Mouse (Mus musculus) macrophage (primary cell): ENCODE results near the gene Frmd4b. TPM values are rescaled to one million over a fixed set of nuclear protein-coding genes. Genes with fewer than 3 reads are reported as not detected.

ENCODE experiments used
- H3K27ac ChIP-seq: fragments of 350-480 bp; formaldehyde crosslinking; 2 replicates; pipeline ENCODE4 v1.9.0; 2021
- H3K36me3 ChIP-seq: fragments of 350-480 bp; formaldehyde crosslinking; 2 replicates; pipeline ENCODE4 v1.9.0; 2021; ENCODE audit errors: inconsistent target
- H3K4me3 ChIP-seq: fragments of 350-480 bp; formaldehyde crosslinking; 2 replicates; pipeline ENCODE4 v1.9.0; 2021; ENCODE audit errors: inconsistent target
- H3K79me2 ChIP-seq: fragments of 350-480 bp; formaldehyde crosslinking; 2 replicates; pipeline ENCODE4 v1.9.0; 2021; ENCODE audit errors: inconsistent target
- WGBS: methylation state at CpG from one replicate; pipeline ENCODE4 v1.1.7; 2026; ENCODE audit warnings: inconsistent platforms; ENCODE audit not compliant: missing documents; 5-methylcytosine and 5-hydroxymethylcytosine counted together
- polyA plus RNA-seq: library from polyadenylated mRNA; stranded (reverse); fragments of 250-400 nt; gene quantifications from 3 replicates; pipeline ENCODE4 v1.2.4, GENCODE M21; 2018; ENCODE audit warnings: inconsistent platforms

Gene Frmd4b
- polyA plus RNA-seq, 1 experiment from 2014 or later: 139 TPM

DNA sequence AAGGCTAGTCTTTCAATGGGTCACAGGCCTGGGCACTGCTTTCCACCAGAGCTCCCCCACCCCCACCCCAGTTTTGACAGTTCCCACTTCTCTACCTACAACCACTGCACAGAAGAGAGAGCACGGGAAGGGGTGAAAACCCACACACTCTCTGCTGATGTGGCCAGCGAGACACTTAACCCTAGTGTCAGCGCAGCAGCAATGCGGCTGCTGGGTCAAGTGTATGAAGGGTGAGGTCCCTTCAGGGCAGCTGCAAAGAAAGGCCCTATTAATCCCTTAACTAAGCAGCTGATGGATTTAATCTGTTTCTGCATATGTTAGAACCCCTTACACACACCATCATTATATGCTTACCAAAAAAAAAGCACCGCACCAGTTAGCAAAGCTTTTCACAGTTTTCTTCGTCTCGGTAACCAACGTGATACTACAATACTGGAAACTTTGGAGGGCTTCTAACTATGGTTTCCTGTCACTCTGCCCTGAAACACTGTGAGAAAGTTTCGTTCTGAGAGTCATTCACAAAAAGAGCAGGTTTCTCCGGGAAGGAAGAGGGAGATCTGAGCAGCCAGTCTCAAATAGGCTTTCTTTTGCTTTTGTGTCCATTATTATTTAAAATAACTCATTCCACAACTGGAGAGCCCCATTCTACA, 264.7 kb downstream of the Frmd4b start:
- Histone ChIP-seq H3K36me3 (peaks cover 83% of the 10 kb centered on the region), H3K79me2 (no peaks in the 10 kb centered on the region; the same call in 1 of the 2 replicates), H3K4me3 (no peak overlapping the region), H3K27ac (no peak overlapping the region)
- WGBS: 24% methylated on average over 10 of the region's 10 CpGs

DNA sequence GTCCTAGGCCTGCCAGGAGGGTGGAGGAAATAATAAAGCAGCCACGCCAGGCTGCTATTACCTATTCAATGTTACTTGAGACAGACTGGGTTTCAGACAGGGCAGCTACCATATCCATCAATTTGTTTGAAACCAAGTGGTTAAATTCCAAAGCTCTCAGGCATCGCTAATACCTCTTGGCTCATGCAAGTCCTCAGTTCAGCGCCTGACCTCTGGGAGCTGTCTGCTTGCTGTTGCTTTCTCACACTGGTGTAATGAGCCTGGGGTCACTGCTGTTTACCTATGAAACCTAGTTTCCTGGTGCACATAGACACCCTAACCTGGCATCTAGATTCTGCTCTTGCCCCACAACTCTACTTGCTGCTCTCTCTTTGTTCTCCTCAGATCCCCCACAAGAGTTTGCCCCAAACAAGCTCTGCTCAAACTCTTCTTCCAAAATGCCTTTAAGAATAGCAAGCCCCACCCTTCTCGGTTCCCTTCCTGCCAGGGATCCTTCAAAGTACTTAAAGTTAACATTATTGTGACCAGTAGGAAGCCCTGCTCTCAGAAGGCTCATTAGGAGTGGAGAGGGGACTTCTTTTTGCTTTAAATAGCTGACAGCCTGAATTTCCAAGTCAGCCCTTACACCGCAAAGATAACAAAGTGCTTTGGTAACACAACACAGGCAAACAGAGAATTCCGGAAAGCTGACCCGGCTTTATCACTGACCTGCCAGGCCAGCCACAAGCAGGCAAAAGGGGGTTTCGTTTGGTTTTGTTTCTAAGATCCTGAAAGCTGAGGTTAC, 267.8 kb downstream of the Frmd4b start:
- Histone ChIP-seq H3K27ac (no peak overlapping the region), H3K79me2 (no peaks in the 10 kb centered on the region), H3K36me3 (peaks cover 94% of the 10 kb centered on the region), H3K4me3 (no peak overlapping the region)
- 86% methylated on average over 6 of the region's 8 CpGs for WGBS

- no peak overlapping the region for H3K4me3 ChIP-seq
- H3K79me2 ChIP-seq: peaks cover 3% of the 10 kb centered on the region; the same call in 1 of the 2 replicates
- H3K27ac ChIP-seq: no peak overlapping the region
- 100% methylated on average over 1 of the region's 1 CpGs for WGBS
- peaks cover 95% of the 10 kb centered on the region for H3K36me3 ChIP-seq
These were observed 270.4 kb downstream of the Frmd4b start for GRCm38 (mm10) chr6:97346932-97347331.

DNA sequence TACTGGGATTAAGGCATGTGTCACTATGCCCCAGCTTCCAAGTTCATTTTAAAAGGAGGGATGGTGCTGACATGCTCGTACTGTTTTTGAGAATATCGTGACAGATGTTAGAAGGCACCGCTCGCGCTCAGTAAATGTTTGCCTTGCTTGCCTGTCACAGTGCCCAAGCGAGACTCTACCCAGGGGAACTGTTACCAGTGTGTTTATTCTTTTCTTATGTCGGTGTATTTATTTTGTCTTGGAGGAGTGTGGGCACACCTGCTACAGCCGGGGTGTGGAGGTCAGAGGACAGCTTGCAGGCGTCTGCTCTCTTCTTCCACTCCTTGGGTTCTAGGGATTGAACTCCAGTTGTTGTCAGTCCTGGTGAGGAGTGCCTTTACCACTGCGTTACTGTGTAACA, 270.8 kb downstream of the Frmd4b start:
- Histone ChIP-seq H3K27ac (no peak overlapping the region), H3K36me3 (peaks cover 95% of the 10 kb centered on the region), H3K79me2 (peaks cover 7% of the 10 kb centered on the region; the same call in 1 of the 2 replicates), H3K4me3 (no peak overlapping the region)
- WGBS: 97% methylated on average over 10 of the region's 10 CpGs

- peaks cover 95% of the 10 kb centered on the region for H3K36me3 ChIP-seq
- peaks cover 11% of the 10 kb centered on the region; the same call in 1 of the 2 replicates for H3K79me2 ChIP-seq
- H3K27ac ChIP-seq: no peak overlapping the region
- no peak overlapping the region for H3K4me3 ChIP-seq
- 95% methylated on average over 2 of the region's 2 CpGs for WGBS
These were observed 271.4 kb downstream of the Frmd4b start for GRCm38 (mm10) chr6:97345921-97346320.

DNA sequence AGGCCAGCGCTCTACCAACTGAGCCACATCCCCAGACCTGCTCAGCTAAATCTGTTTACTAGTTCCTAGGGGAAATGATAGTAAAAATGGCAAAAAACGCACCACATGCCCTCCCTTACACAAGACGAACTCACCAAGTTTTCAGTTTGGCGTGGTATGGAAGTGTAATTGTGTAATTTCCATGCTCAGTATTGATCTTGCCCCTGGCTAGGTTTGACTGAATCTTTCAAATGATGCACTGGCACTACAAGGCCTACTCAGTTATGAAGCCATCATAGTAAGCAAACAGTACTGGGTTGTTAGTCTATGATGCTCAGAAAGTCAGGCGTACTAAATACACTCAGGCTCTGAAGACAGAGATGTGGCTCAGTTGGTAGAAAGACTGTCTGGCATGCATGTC, 275.2 kb downstream of the Frmd4b start:
- Histone ChIP-seq H3K4me3 (no peak overlapping the region), H3K79me2 (peaks cover 15% of the 10 kb centered on the region; the same call in 1 of the 2 replicates), H3K27ac (no peak overlapping the region), H3K36me3 (peaks cover 88% of the 10 kb centered on the region)
- 83% methylated on average over 5 of the region's 5 CpGs for WGBS

DNA sequence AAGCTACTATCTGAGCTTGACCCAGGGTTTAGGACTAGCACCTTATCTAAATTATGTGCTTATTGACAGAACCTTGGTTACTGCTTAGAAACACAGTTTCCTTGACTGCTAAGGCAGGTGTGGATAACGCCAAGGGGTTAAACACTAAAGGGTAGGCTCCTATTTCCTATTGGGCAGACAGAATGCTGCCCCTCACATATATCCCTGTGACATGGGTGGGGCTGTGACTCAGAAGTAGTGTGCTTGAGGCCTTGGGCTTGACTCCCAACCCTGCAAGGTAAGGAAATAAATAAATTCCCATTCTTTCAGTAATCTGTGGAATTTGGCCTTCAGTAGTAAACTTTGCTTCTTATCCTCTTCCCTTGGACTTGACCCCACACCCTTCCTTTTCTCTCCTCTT, 275.7 kb downstream of the Frmd4b start:
- Histone ChIP-seq H3K4me3 (no peak overlapping the region), H3K79me2 (peaks cover 15% of the 10 kb centered on the region; the same call in 1 of the 2 replicates), H3K36me3 (peaks cover 88% of the 10 kb centered on the region), H3K27ac (no peak overlapping the region)
- 100% methylated on average over 1 of the region's 1 CpGs for WGBS

DNA sequence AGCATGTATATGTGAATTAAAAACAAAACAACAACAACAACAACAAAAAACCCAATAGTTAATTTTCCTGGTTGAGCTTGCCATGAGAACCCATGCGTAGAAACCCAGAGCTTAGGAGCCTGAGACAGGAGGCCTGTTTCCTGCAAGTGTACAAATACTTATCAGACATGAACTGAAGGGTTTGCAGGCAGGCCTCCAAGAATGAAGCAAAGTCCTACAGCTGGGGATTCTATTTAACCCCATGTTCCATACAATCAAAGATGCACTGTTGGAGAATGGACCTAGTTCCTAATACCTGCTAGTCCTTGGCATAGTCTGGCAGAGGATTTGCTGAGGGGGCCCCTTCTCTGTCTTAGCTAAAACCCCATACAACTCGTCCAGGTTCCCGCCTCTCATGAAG, 276.2 kb downstream of the Frmd4b start:
- 100% methylated on average over 3 of the region's 3 CpGs for WGBS
- H3K27ac ChIP-seq: no peak overlapping the region
- peaks cover 88% of the 10 kb centered on the region for H3K36me3 ChIP-seq
- H3K4me3 ChIP-seq: no peak overlapping the region
- H3K79me2 ChIP-seq: peaks cover 15% of the 10 kb centered on the region; the same call in 1 of the 2 replicates

GRCm38 (mm10) chr6:97340211-97340791, 277.0 kb downstream of the Frmd4b start:
- peaks cover 15% of the 10 kb centered on the region; the same call in 1 of the 2 replicates for H3K79me2 ChIP-seq
- no peak overlapping the region for H3K27ac ChIP-seq
- whole genome bisulfite sequencing: 94% methylated on average over 17 of the region's 17 CpGs
- H3K36me3 ChIP-seq: peaks cover 88% of the 10 kb centered on the region
- no peak overlapping the region for H3K4me3 ChIP-seq

GRCm38 (mm10) chr6:97339271-97339681, 278.1 kb downstream of the Frmd4b start:
- H3K4me3 ChIP-seq: no peak overlapping the region
- WGBS: 94% methylated on average over 5 of the region's 5 CpGs
- peaks cover 15% of the 10 kb centered on the region; the same call in 1 of the 2 replicates for H3K79me2 ChIP-seq
- H3K27ac ChIP-seq: no peak overlapping the region
- H3K36me3 ChIP-seq: peaks cover 83% of the 10 kb centered on the region

DNA sequence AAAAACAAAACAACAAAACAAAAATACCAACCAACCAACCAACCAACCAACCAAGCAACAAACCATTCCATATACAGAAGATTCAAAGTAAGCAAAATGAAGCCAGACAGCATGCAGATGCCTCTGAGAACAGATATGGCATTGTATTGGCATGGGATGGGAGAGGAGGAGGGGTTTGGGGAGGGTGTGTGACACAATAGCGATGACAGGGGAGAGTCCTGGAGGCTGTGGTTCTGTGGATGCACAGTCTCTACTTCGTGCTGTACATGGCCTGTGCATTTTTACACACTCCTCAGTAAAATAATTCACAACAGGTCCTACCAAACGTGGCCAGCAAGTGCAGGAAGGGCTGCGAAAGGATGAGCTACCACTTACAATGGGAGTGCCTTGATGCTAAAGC, 278.5 kb downstream of the Frmd4b start:
- H3K27ac ChIP-seq: no peak overlapping the region
- WGBS: 84% methylated on average over 3 of the region's 4 CpGs
- H3K79me2 ChIP-seq: peaks cover 15% of the 10 kb centered on the region; the same call in 1 of the 2 replicates
- H3K36me3 ChIP-seq: peaks cover 83% of the 10 kb centered on the region
- no peak overlapping the region for H3K4me3 ChIP-seq

- Histone ChIP-seq H3K4me3 (no peak overlapping the region), H3K79me2 (no peaks in the 10 kb centered on the region; the same call in 1 of the 2 replicates), H3K27ac (no peak overlapping the region), H3K36me3 (peaks cover 80% of the 10 kb centered on the region)
- 93% methylated on average over 3 of the region's 3 CpGs for WGBS
These were observed 284.0 kb downstream of the Frmd4b start for GRCm38 (mm10) chr6:97333323-97333722.

GRCm38 (mm10) chr6:97323951-97324350, 293.4 kb downstream of the Frmd4b start:
- Histone ChIP-seq H3K4me3 (no peak overlapping the region), H3K36me3 (peaks cover 96% of the 10 kb centered on the region), H3K27ac (no peak overlapping the region), H3K79me2 (no peaks in the 10 kb centered on the region)
- WGBS: 90% methylated on average over 4 of the region's 4 CpGs

DNA sequence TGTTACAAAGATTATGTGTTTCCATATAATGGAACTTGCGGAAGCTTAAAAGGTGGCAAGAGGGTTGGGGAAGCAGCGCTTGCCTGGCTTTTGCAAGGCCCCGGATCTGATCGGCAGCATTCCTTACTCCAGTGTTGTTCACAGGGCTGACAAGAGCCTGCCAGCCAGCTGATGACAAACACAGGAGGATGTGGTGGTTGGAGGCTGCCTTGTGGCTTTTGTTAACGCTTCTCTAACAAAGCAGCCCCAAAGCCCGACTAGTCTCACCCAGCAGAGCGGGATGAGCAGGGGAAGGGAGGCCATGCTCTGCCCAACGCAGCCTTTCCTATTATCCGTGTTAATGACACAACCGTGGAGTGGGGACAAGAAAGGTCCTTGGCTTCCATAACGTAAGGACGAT, 295.2 kb downstream of the Frmd4b start:
- Histone ChIP-seq H3K36me3 (peaks cover 97% of the 10 kb centered on the region), H3K79me2 (no peaks in the 10 kb centered on the region), H3K27ac (no peak overlapping the region), H3K4me3 (no peak overlapping the region)
- 86% methylated on average over 12 of the region's 12 CpGs for WGBS

DNA sequence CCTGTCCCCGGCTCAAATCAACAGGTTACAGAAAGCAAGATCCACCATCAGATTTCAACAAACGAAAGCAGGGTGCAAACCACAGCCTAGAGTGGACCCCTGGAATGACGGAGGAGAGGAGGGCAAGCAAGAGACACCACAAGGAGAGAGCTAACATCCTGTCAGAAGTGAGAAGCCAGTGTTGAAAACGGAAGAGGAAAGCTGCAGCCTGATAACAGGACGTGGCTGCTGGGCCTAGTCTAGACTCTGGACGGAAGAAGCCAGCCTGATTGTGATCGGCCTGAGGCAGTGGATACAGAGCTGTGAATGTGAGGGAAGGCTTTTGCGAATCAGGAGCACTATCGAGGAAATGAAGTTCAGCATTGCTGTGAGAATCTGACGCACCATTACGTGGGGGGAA, 296.2 kb downstream of the Frmd4b start:
- WGBS: 31% methylated on average over 10 of the region's 11 CpGs
- no peak overlapping the region for H3K4me3 ChIP-seq
- peaks cover 97% of the 10 kb centered on the region for H3K36me3 ChIP-seq
- no peaks in the 10 kb centered on the region for H3K79me2 ChIP-seq
- H3K27ac ChIP-seq: no peak overlapping the region
